Mouse (Mus musculus) MEL (cell line): ENCODE measurements around the gene Tenm3. TPM values are rescaled to one million over a fixed set of nuclear protein-coding genes. Genes with fewer than 3 reads are reported as not detected.

Source experiments
- DNase-seq: peaks from one replicate; pipeline ENCODE4 v3.0.0; 2011; ENCODE audit warnings: low read depth, low spot score
- H3K27ac ChIP-seq: 2 replicates; pipeline ENCODE4 v1.5.1; 2012; ENCODE audit warnings: low read depth, mild to moderate bottlenecking, control low read depth, low read length, moderate library complexity; ENCODE audit not compliant: control insufficient read depth
- H3K27me3 ChIP-seq, 2 experiments: fragments of 150-350 bp in 1 of 2; sonication (generic) in 1 of 2; 2 replicates each; pipeline ENCODE4 v1.6.1; 2012; ENCODE audit warnings: low read length in 2 of 2, mild to moderate bottlenecking in 2 of 2, improper control_type of control experiment in 1 of 2, moderate library complexity in 1 of 2; ENCODE audit not compliant: insufficient read depth in 2 of 2, control insufficient read depth in 1 of 2
- H3K36me3 ChIP-seq, 2 experiments: 2 replicates each; pipeline ENCODE4 v1.6.1; 2012 to 2014; ENCODE audit warnings: low read length in 2 of 2, improper control_type of control experiment in 1 of 2, inconsistent platforms in 1 of 2, mild to moderate bottlenecking in 1 of 2; ENCODE audit not compliant: insufficient read depth in 2 of 2, control insufficient read depth in 1 of 2
- H3K4me1 ChIP-seq, 2 experiments: fragments of 150-350 bp in 1 of 2; sonication (generic) in 1 of 2; 2 replicates each; pipeline ENCODE4 v1.6.1; 2012; ENCODE audit warnings: low read length in 2 of 2, improper control_type of control experiment in 1 of 2, mild to moderate bottlenecking in 1 of 2; ENCODE audit not compliant: insufficient read depth in 2 of 2, control insufficient read depth in 1 of 2
- H3K4me3 ChIP-seq, 2 experiments: fragments of 150-350 bp in 1 of 2; sonication (generic) in 1 of 2; 2 replicates each; pipeline ENCODE4 v1.5.1; 2012; ENCODE audit warnings: low read depth in 2 of 2, low read length in 2 of 2, mild to moderate bottlenecking in 2 of 2, moderate library complexity in 2 of 2, control low read depth in 1 of 2, improper control_type of control experiment in 1 of 2; ENCODE audit not compliant: control insufficient read depth in 1 of 2, insufficient read depth in 1 of 2
- H3K79me2 ChIP-seq: 2 replicates; pipeline ENCODE4 v1.6.1; 2012; ENCODE audit warnings: mild to moderate bottlenecking, low read length, moderate library complexity; ENCODE audit not compliant: control insufficient read depth, poor library complexity, insufficient read depth
- H3K9ac ChIP-seq: 2 replicates; pipeline ENCODE4 v1.6.1; 2012; ENCODE audit warnings: low read depth, mild to moderate bottlenecking, control low read depth, low read length, moderate library complexity; ENCODE audit not compliant: control insufficient read depth, poor library complexity, severe bottlenecking
- H3K9me3 ChIP-seq: fragments of 150-350 bp; sonication (generic); replicated peaks from 2 replicates; pipeline ENCODE4 v1.6.1; 2012; ENCODE audit warnings: mild to moderate bottlenecking, low read length, improper control_type of control experiment, moderate library complexity; ENCODE audit not compliant: insufficient read depth
- CTCF ChIP-seq, 3 experiments: IDR thresholded peaks in 2 of 3; conservative IDR thresholded peaks in 1 of 3; 2 replicates each; pipeline ENCODE4 v1.5.1; 2011 to 2012; ENCODE audit warnings: low read length in 3 of 3, low read depth in 2 of 3, mild to moderate bottlenecking in 2 of 3, improper control_type of control experiment in 1 of 3, inconsistent platforms in 1 of 3, mixed read lengths in 1 of 3, moderate library complexity in 1 of 3; ENCODE audit not compliant: control insufficient read depth in 1 of 3, insufficient read depth in 1 of 3, poor library complexity in 1 of 3, severe bottlenecking in 1 of 3
- ELF1 ChIP-seq: IDR thresholded peaks from 2 replicates; pipeline ENCODE4 v1.6.1; 2014; ENCODE audit warnings: low read depth, mild to moderate bottlenecking, inconsistent platforms, low read length, improper control_type of control experiment, moderate library complexity
- GABPA ChIP-seq: IDR thresholded peaks from 2 replicates; pipeline ENCODE4 v1.6.1; 2012; ENCODE audit warnings: low read depth, mild to moderate bottlenecking, inconsistent platforms, low read length, improper control_type of control experiment, moderate library complexity
- KAT2A ChIP-seq: conservative IDR thresholded peaks from 2 replicates; pipeline ENCODE4 v1.6.1; 2012; ENCODE audit warnings: low read depth, low read length, improper control_type of control experiment, inconsistent platforms
- MYB ChIP-seq: IDR thresholded peaks from 2 replicates; pipeline ENCODE4 v1.6.1; 2011; ENCODE audit warnings: mild to moderate bottlenecking, low read depth, low read length, improper control_type of control experiment
- NELFE ChIP-seq: IDR thresholded peaks from 2 replicates; pipeline ENCODE4 v1.6.1; 2011; ENCODE audit warnings: low read depth, low read length, improper control_type of control experiment
- POLR2A ChIP-seq, 2 experiments: IDR thresholded peaks; 2 replicates each; pipeline ENCODE4 v1.6.1; 2011 to 2012; ENCODE audit warnings: low read length in 2 of 2, mild to moderate bottlenecking in 2 of 2, control low read depth in 1 of 2, improper control_type of control experiment in 1 of 2, low read depth in 1 of 2, moderate library complexity in 1 of 2; ENCODE audit not compliant: control insufficient read depth in 1 of 2, insufficient read depth in 1 of 2, poor library complexity in 1 of 2
- POLR2AphosphoS5 ChIP-seq: IDR thresholded peaks from 2 replicates; pipeline ENCODE4 v1.6.1; 2012; ENCODE audit warnings: low read depth, borderline replicate concordance, mild to moderate bottlenecking, inconsistent platforms, low read length, moderate library complexity, mixed read lengths
- polyA plus RNA-seq, 2 experiments: library from polyadenylated mRNA; stranded (reverse) in 1 of 2; unstranded in 1 of 2; fragments of >175 nt in 1 of 2; fragments of >200 nt in 1 of 2; gene quantifications; 2 replicates each; pipeline versions ENCODE4 v1.2.1 to v1.2.4; 2012; ENCODE audit warnings: low replicate concordance in 2 of 2, low read depth in 1 of 2; ENCODE audit not compliant: insufficient read length in 2 of 2, insufficient read depth in 1 of 2, missing spikeins in 1 of 2
- total RNA-seq: library from RNA; depleted of rRNA; stranded (reverse); fragments of 300-350 nt; gene quantifications from 2 replicates; pipeline ENCODE4 v1.2.3, GENCODE M21; 2012

Gene Tenm3
- total and polyA plus RNA-seq, 3 experiments, result not detected

- Histone ChIP-seq H3K9ac (no peak overlapping the region), H3K4me3 (no peak overlapping the region), H3K79me2 (no peaks in the 10 kb centered on the region), H3K36me3 (no peaks in the 10 kb centered on the region), H3K27me3 (no peaks in the 10 kb centered on the region), H3K4me1 (no peaks in the 10 kb centered on the region), H3K9me3 (no peaks in the 10 kb centered on the region), H3K27ac (no peak overlapping the region)
- no peak for DNase-seq
- TF ChIP-seq ELF1 (no peak), MYB (no peak), GABPA (no peak), POLR2A (IDR thresholded peaks at IDR 0.05; ENCODE audit: control insufficient read depth in 1 of 2, insufficient read depth in 1 of 2, low read depth in 1 of 2, low read length in 2 of 2, poor library complexity in 1 of 2) (no peak)
Observed at GRCm38 (mm10) chr8:48849091-48849616, 5.4 kb upstream of the Tenm3 start.

- no peak for TF ChIP-seq KAT2A
- TF ChIP-seq POLR2AphosphoS5, result no peak
- TF ChIP-seq NELFE, result no peak
- Histone ChIP-seq H3K9me3 (no peaks in the 10 kb centered on the region), H3K9ac (no peak overlapping the region), H3K4me1 (no peaks in the 10 kb centered on the region), H3K36me3 (no peaks in the 10 kb centered on the region), H3K27ac (no peak overlapping the region), H3K4me3 (no peak overlapping the region), H3K27me3 (no peaks in the 10 kb centered on the region), H3K79me2 (no peaks in the 10 kb centered on the region)
- DNase-seq, result no peak
Observed at GRCm38 (mm10) chr8:48844961-48845360, 1.2 kb upstream of the Tenm3 start.

- Histone ChIP-seq H3K4me1 (no peaks in the 10 kb centered on the region), H3K79me2 (no peaks in the 10 kb centered on the region), H3K4me3 (no peak overlapping the region), H3K27me3 (no peaks in the 10 kb centered on the region), H3K9me3 (no peaks in the 10 kb centered on the region), H3K9ac (no peak overlapping the region), H3K36me3 (no peaks in the 10 kb centered on the region), H3K27ac (no peak overlapping the region)
- no peak for TF ChIP-seq CTCF (IDR thresholded peaks at IDR 0.05 in 2 of 3, conservative IDR thresholded peaks at IDR 0.05 in 1 of 3; ENCODE audit: control insufficient read depth in 1 of 3, insufficient read depth in 1 of 3, low read depth in 2 of 3, low read length in 3 of 3, poor library complexity in 1 of 3, severe bottlenecking in 1 of 3)
- no peak for DNase-seq
Observed at GRCm38 (mm10) chr8:48844370-48844905, 687 bp upstream of the Tenm3 start.
